Mouse (Mus musculus) urinary bladder, postnatal 14 days (tissue): ENCODE measurements around the gene Bcas3.

Source experiments
- DNase-seq: peaks from one replicate; pipeline ENCODE4 v3.0.0; 2021; ENCODE audit warnings: low spot score

Bcas3 gene

DNA sequence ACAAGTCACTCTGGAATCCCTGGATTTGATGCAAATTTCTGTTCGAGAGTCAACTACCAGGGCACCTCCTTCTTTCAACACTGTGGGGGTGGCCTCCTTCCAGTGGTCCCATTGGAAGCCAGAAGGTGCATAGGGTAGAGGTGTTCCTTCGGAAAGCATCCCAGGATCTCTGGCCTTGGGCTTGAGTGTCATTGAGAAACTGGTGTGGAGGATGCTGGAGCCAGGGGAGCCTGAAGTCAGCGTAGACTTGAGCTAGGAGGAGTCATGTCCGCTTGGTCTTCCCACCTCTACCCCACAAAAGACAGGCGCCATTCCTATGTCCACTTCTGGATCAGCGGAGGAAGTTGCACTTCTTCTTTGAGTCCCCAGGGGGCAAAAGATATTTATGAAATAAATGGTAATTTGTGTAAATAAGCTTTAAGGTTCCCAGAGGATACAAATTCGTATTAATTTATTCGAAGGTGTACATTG, 488.3 kb downstream of the Bcas3 start:
- DNase-seq: peak; percentile 14

DNA sequence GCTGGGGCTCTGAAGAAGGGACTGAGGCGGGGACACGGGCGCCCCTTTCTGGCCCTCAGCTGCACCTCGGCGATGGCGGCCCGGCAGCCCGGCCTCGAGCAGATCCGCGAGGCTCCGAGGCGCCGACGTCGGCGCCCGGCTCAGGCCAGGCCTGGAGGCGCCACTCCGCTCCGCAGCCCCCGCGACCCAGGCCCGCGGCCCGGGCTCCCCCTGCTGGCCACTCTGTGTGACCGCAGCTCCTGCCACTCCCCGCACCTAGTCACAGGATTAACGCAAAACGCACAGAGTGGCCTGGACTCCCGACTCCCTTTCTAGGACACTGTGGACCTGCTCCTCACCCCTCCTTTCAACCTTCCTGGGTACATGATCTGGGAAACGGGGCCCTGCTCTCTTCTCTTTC, 489.0 kb downstream of the Bcas3 start:
- peak; percentile 75 for DNase-seq

DNA sequence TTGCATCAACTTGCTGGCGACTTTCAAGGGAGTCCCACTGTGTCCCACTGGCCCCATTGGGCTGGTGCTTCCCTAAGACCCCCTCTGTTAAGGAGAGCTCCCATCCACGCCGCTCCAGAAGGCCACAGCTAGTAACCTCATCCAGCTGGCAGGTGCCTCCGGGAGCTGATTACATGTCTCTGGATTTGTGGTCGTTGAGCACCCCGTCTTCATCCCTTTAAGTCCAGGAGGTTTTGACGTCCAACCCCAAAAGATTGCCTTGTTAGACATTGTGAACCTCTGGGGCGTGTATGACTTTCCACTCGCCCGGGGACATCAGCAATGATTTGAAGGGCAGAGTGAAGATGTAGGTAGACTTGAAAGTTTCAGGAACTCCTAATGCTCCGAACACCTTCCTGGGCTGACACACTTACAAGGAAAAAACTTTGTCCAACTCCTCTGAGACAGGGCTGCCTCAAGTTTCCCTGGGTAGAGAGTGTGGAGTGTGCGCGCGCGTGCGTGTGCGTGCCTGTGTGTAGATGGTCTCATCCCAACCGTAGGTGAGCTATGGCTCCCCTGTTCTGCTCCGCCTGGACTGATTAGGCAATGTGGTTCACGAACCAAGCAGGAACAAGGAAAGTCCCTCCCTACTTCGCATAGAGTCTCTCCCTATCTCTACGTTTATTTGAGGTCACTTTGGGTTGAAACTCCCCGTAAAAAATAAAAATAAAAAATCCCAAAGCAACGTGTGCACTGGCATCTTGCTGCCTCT, 489.8 kb downstream of the Bcas3 start:
- DNase-seq: peak; percentile 37

DNA sequence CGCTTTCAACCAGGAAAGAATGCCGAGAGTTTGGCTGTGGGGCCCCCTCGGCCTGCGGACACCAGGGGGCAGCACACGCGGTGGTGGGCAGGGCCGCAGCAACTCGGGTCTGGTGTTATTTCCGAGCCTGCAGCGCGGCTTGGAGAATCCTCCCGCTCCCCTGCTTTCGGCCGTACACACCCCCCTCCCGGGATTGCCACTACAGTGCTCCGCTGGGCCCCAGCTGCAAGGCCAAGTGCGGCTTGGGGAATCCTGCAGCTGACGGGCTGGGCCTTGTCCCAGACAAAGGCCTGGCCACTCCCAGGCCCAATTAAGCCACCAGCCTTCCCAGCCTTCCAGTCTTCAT, 490.4 kb downstream of the Bcas3 start:
- DNase-seq: peak; percentile 85

DNA sequence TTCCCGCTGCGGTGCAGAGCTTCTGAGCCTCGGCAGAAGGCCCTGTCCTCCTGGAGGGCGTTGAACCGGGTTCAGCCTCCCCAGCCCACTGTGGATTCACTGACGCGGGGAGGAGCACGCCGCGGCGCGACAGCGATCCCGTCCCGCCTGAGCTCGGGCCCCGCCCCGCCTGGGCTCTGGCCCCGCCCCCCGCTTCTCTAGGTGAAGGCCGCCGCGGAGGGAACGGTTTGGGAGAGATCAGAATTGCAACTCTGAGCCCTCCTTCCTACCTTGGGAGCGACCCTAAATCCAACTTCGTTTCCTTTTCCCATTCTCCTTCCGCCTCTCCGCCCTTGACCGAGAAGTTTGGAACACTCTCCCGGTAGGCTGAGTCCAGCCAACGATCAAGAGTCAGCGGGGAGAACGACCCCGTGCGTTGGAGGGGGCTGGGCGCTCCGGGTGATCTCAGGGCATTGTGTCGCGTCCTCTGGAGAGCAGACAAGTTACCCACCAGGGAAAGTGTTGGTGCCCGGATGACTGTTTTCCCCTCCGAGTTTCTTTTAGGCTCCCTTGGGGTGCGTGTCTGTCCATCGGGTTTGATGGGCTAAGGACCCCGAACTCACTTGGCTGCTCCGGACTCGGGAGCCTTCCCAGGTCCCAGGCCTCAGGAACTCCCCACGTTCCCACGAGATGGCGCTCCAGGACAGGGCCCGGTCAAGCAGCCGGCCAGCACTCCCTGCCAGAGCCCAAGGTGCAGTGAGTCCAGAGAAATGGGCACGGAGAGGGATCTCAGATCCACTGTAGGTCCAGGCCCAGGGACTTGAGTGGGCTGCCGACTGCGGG, 491.4 kb downstream of the Bcas3 start:
- peak; percentile 96 for DNase-seq

DNA sequence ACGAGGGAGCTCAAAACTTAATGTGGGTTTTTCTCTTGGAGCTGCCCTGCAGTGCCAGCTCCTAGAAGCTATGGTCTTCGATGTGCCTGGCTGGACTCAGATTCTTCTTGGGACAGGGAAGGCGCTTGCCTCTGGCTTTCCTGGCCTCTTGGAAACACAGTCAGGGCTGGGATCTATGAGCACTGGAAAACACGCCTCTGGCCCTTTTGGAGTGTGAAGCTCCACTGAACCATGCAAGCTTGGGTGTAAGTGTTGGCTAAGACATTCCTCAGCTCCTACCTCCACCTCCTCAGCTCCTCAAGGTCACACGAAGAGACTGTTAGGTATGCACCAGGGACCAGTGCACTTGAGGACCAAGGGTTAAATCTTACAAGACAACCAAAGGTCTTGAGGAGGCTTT, 492.0 kb downstream of the Bcas3 start:
- DNase-seq: no peak

DNA sequence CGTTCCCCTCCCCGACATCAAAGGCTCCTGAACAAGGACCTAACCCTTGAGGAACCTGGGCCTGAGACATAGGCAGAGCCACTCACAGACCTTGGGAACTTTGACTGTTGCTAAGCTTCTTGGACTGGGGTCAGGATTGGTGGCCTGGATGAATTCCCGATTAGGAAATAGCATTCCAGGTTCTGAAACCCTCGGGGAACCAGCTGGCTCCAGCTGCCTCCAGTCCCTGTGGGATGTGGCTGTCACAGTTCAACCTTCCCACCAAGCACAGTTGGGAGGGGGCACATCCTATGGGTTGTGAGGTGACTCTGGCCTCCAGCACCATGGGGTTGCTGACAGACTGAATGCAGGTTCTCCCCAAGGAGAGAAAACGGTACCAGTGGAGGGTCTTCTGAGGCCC, 493.0 kb downstream of the Bcas3 start:
- no peak for DNase-seq

DNA sequence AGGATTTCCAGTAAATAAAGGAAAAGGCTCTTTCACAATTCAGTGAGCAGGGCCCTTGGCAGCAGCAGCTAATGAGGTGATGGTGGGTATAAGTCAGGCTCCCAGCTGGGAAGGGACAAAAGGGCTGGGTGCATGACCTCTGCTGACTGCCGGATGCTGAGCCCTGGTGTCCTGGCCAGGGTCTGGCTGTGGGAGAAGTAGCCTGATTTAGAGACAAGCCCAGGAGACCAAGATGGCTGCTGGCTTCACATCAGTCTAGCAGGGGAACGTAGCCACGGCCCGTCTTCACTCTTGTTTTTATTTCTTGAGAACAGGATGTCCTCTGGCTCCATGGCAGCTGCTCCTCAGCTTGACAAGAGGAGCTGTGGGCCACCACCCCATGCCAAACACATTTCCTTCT, 493.5 kb downstream of the Bcas3 start:
- no peak for DNase-seq

DNA sequence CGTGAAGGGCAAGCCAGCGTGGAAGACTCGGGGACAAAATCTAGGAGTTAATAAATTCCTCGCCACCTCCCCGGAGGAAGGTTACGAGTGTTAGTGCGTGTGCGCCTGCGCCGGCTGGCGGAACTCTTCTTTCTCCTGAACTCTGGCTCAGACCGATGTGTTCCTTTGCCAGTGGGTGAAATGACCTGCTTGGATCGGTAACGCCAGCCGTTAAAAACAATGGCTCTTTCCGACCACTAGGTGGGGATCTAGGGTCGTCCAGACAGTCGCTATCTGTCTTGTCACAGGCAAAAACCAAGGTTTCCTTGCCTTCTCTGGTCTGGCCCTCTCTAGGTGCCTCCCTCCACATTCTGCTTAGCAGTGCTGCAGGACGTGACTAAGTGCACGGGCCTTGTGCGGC, 496.1 kb downstream of the Bcas3 start:
- DNase-seq: peak; percentile 71

DNA sequence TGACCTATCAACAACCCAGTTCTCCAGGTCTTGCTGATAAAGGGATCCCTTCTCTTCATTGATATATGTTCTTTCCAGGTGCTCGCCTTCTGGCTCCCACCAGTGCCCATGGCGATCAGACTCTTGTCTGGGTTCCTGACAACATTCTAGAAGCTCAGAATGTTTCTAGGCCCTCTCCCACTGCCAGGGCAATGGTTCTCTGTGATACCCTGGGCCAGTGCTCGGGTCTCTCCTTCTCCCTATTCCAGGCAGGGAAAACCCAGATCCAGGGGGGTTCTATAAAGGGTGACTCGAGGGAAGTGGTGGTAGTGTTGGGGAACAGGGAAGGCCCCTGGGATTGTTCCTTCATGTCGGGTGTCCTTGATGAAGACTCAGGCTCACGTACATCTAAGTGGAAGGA, 497.3 kb downstream of the Bcas3 start, which contains the start of gene Gm11444:
Gm11444 (minus strand) TSS at position 101 of the 400 bp plus-strand sequence.
- no peak for DNase-seq

DNA sequence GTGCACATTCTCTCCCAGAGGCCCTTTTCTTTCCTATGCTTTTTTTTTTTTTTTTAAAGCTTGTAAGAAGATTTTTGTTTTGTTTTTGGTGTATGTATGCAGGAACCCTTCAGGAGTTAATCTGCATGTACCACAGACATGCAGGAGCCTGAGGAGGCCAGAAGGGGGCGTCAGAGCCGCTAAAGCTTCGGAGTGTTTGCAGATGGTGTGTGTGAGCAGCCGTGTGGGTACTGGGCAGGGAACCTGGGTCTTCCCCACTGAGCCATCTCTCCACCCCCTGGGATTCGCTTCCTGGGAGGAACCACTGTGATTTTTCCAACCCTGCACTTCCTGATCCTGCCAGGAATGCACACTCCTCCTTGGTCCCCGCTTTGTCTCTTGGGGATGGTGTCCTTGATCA, 497.8 kb downstream of the Bcas3 start:
- no peak for DNase-seq

DNA sequence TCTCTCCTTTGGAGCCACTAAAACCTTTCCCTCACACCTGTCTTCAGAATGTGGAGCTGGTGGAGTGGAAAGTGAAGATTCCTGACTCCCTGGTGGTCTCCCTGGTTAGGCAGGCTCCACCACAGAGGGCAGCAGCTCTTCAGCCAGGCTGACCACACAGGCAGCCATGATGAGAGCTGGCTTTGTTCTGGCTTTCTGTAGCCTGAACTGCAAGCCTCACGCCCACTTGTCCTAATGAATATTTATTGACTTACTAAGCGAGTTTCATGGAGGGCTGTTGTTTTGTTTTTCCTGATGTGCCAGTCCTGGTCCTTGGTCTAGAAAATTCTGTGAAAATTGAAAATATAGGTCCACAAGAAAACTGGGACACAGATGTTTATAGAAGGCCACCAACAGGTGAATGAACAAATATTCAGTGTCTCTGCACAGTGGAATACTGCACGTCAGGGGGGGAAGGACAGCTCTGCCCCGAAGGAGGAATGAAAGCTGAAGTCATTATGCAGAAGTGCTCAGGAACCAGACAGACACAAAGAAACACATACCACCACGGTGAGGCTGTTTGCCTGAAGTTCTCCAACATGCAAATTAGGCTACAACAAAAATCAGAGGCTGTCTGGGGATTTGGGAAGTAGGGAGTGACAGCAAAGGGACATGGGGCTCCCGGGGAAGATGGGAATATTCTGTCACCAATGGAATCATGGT, 505.2 kb downstream of the Bcas3 start:
- no peak for DNase-seq

DNA sequence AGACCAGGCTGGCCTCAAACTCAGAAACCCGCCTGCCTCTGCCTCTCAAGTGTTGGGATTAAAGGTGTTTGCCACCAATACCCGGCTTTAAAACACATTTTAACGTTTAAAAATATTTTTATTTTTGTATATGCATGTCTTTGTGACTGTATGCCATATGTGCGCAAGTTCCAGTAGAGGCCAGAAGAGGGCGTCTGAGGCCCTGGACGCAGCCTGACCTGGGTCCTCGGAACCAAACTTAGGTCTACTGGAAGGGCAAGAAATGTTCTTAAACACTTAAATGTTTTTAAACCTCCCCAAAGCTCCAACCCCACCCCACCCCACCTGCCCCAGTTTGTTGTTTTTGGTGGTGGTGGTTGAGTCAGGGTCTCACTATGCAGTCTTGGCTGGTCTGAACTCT, 511.4 kb downstream of the Bcas3 start:
- DNase-seq: no peak
